Mouse (Mus musculus) limb, embryonic 14.5 days (tissue): ENCODE results near the gene Nudt17. TPM values are rescaled to one million over a fixed set of nuclear protein-coding genes. Genes with fewer than 3 reads are reported as not detected.
A peak's percentile ranks its signal among the peaks of the same experiment; 100 is the strongest.

ENCODE experiments used
- ATAC-seq: fragments of 200-750 bp; cut with Nextera tagmentation; 2 replicates; pipeline ENCODE4 v1.8.0; 2017; ENCODE audit warnings: low read depth, moderate number of reproducible peaks, moderate TSS enrichment; ENCODE audit not compliant: low FRiP score
- DNase-seq: peaks from one replicate; pipeline ENCODE4 v3.0.0-alpha.2; 2015; ENCODE audit warnings: low spot score
- H3K27ac ChIP-seq: fragments of 300-500 bp; sonication (generic); replicated peaks from 2 replicates; pipeline ENCODE4 v1.5.1; 2014; ENCODE audit warnings: low read depth, mild to moderate bottlenecking, low read length, moderate library complexity, mixed read lengths
- H3K27me3 ChIP-seq: fragments of 300-500 bp; sonication (generic); 2 replicates; pipeline ENCODE4 v1.6.1; 2014; ENCODE audit warnings: low read length, mixed read lengths; ENCODE audit not compliant: control insufficient read depth, insufficient read depth
- H3K36me3 ChIP-seq: fragments of 300-500 bp; sonication (generic); 2 replicates; pipeline ENCODE4 v1.6.1; 2014; ENCODE audit warnings: mild to moderate bottlenecking, low read length, moderate library complexity, mixed read lengths; ENCODE audit not compliant: control insufficient read depth, insufficient read depth
- H3K4me1 ChIP-seq: fragments of 300-500 bp; sonication (generic); 2 replicates; pipeline ENCODE4 v1.6.1; 2014; ENCODE audit warnings: antibody characterized with exemption, low read length, mixed read lengths; ENCODE audit not compliant: control insufficient read depth, insufficient read depth
- H3K4me2 ChIP-seq: fragments of 300-500 bp; sonication (generic); replicated peaks from 2 replicates; pipeline ENCODE4 v1.6.1; 2014; ENCODE audit warnings: low read depth, mild to moderate bottlenecking, low read length, moderate library complexity; ENCODE audit not compliant: severe bottlenecking
- H3K4me3 ChIP-seq: fragments of 300-500 bp; sonication (generic); replicated peaks from 2 replicates; pipeline ENCODE4 v1.5.1; 2014; ENCODE audit warnings: low read length
- H3K9ac ChIP-seq: fragments of 300-500 bp; sonication (generic); 2 replicates; pipeline ENCODE4 v1.6.1; 2014; ENCODE audit warnings: mild to moderate bottlenecking, low read depth, low read length, moderate library complexity; ENCODE audit not compliant: severe bottlenecking
- H3K9me3 ChIP-seq: fragments of 300-500 bp; sonication (generic); 2 replicates; pipeline ENCODE4 v1.6.1; 2016; ENCODE audit warnings: low read length; ENCODE audit not compliant: control insufficient read depth
- POLR2A ChIP-seq: fragments of 200-500 bp; IDR thresholded peaks from 2 replicates; pipeline ENCODE4 v1.8.0; 2012; ENCODE audit warnings: inconsistent platforms, mild to moderate bottlenecking, moderate library complexity, borderline replicate concordance; ENCODE audit not compliant: insufficient read depth, insufficient read length; ENCODE audit errors: extremely low read depth
- WGBS: fragments of 180-500 bp; shearing (Covaris S2); extraction: QIAGEN DNeasy Blood & Tissue Kit; methylation state at CpG from one replicate; pipeline ENCODE4 v1.1.7; 2014; 5-methylcytosine and 5-hydroxymethylcytosine counted together
- polyA plus RNA-seq, 2 experiments: library from polyadenylated mRNA; depleted of rRNA in 1 of 2; stranded (reverse) in 1 of 2; unstranded in 1 of 2; fragments of >200 nt; fragmentation: Nextera tagmentation in 1 of 2; extraction: Ambion mirVana in 1 of 2; gene quantifications; 2 replicates each; pipeline versions ENCODE4 v1.2.1 to v1.2.3; 2012 to 2014

Gene Nudt17
- polyA plus RNA-seq, 2 experiments, result 8.3 to 13.5 TPM

DNA sequence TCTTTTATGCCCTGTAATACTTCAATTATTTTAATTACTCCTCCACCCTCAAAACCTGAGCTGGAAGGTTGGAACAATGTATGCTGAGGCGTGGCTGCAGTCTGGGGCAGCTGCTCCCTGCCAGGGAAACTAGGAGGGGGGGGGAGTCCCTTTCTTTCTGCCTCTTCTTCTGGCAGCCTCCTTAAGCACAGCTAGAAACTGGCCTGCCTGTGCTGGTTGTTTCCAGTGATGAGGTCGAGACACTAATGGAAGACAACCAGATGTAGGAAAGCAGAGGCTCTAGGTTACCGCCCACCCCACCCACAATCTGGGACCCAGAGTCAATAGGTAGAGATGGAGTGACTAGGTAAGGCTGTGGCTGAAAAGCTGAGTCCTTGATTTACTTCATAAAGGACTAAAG is 32.7 kb downstream of the Nudt17 start:
- H3K27ac ChIP-seq, result no peak overlapping the region
- no peak for ATAC-seq

DNA sequence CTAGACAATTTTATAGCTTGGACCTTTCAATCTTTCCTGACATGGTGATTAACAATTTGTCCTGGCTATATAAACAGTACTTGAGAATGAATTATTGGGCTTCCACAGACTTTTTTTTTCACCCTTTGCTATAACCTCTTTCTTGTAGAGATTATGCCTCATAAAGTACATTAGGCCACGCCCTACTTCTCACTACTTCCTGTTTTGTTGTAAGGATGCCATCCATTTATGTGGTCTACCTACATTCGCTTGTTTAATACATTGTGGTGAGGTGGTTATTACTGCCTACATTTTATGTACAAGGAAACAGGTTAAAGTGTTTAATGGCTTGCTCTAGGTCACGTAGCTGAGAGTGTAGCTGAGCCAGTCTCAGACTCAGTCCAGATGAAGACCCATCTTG is 33.2 kb downstream of the Nudt17 start:
- H3K4me3 ChIP-seq, result no peak overlapping the region
- WGBS, result 50% methylated on average over 3 of the region's 3 CpGs
- ATAC-seq, result no peak
- no peaks in the 10 kb centered on the region for H3K9me3 ChIP-seq
- H3K9ac ChIP-seq, result no peak overlapping the region
- H3K4me1 ChIP-seq, result peaks cover 10% of the 10 kb centered on the region; the same call in 1 of the 2 replicates
- no peaks in the 10 kb centered on the region for H3K27me3 ChIP-seq
- no peak for DNase-seq
- H3K27ac ChIP-seq, result no peak overlapping the region
- H3K4me2 ChIP-seq, result no peak overlapping the region
- H3K36me3 ChIP-seq, result no peaks in the 10 kb centered on the region
- TF ChIP-seq POLR2A, result no peak

More for the DNA sequence above, 32.7 kb downstream of the Nudt17 start:
- TF ChIP-seq POLR2A, result no peak
- H3K9me3 ChIP-seq, result no peaks in the 10 kb centered on the region
- H3K36me3 ChIP-seq, result no peaks in the 10 kb centered on the region
- no peak overlapping the region for H3K9ac ChIP-seq
- peaks cover 6% of the 10 kb centered on the region; the same call in 1 of the 2 replicates for H3K4me1 ChIP-seq
- H3K27me3 ChIP-seq, result no peaks in the 10 kb centered on the region
- 43% methylated on average over 3 of the region's 3 CpGs for WGBS
- H3K4me3 ChIP-seq, result no peak overlapping the region
- no peak overlapping the region for H3K4me2 ChIP-seq
- DNase-seq, result no peak

DNA sequence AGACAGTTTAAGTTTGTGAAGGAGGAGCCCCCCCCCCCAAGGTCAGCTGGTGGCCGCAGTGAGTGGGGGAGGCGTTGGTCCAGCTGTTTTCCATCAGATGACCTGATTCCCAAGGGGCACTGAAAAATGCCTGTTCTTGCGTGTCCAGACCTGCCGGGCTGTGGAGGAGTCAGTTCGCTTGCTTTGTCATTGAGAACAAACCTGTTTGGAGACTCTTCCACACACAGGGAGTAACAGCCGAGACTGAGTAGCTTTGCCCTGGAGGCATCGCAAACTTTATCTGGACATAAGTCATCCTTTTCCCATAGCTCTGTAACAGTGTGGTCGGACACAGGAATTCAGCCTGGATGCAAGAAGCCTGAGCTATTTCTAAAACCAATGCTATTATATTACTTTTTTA is 33.9 kb downstream of the Nudt17 start:
- no peak overlapping the region for H3K9ac ChIP-seq
- peaks cover 13% of the 10 kb centered on the region for H3K4me1 ChIP-seq
- peak overlapping the region; percentile 56; the same call in 1 of the 2 replicates for H3K27ac ChIP-seq
- H3K27me3 ChIP-seq, result no peaks in the 10 kb centered on the region
- peak; percentile 54; the same call in 1 of the 2 replicates for ATAC-seq
- WGBS, result 12% methylated on average over 8 of the region's 8 CpGs
- H3K4me3 ChIP-seq, result no peak overlapping the region
- no peaks in the 10 kb centered on the region for H3K36me3 ChIP-seq
- peak overlapping the region; percentile 30; the same call in 1 of the 2 replicates for H3K4me2 ChIP-seq
- TF ChIP-seq POLR2A, result no peak
- no peaks in the 10 kb centered on the region for H3K9me3 ChIP-seq
- peak; percentile 46 for DNase-seq

DNA sequence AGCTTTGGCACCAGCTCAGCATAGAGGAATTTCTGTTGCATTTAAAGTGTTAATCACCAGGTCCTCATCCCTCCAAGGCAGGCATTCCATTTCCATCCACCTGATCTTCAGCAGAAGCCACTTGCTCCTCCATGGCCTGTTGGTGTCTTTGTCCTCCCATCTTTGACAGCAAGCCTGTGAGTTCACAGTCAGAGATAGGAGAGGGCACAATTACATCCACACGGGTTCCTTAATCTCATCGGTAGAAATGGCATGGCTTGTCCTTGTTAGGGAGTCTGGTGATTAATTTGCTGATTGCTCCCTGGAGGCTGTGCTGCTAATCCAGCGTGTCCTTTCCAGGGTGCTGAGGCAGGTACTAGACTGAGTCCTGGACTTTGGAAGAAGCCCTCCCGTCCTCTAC is 34.8 kb downstream of the Nudt17 start:
- no peaks in the 10 kb centered on the region for H3K27me3 ChIP-seq
- 73% methylated on average over 4 of the region's 4 CpGs for WGBS
- no peak for TF ChIP-seq POLR2A

DNA sequence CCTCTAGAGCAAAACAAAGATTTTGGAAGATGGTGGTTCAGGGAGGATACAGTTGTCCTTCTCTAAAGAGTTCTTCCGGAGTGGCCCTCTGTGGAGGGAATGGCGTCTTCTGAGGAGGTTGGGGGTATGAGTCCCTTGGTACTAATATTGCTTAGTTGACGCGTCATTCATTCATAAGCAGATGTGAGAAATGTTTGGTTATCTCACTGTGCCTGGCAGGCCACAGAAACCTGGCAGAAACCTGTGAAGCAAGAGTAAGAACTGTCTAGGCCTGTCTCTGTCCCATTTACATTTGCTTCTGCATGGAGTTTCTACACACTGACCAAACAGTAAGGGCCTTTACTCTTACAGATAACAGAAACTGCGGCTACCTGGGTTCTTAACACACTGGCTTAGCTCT is 36.8 kb downstream of the Nudt17 start:
- H3K4me1 ChIP-seq, result peaks cover 14% of the 10 kb centered on the region
- H3K9ac ChIP-seq, result no peak overlapping the region
- H3K4me3 ChIP-seq, result no peak overlapping the region
- no peaks in the 10 kb centered on the region for H3K27me3 ChIP-seq
- no peaks in the 10 kb centered on the region for H3K9me3 ChIP-seq
- no peak overlapping the region for H3K4me2 ChIP-seq
- TF ChIP-seq POLR2A, result no peak
- DNase-seq, result no peak
- no peak for ATAC-seq
- no peaks in the 10 kb centered on the region for H3K36me3 ChIP-seq
- no peak overlapping the region for H3K27ac ChIP-seq
- 92% methylated on average over 5 of the region's 5 CpGs for WGBS

More for the DNA sequence above, 34.8 kb downstream of the Nudt17 start:
- Histone ChIP-seq H3K4me3 (no peak overlapping the region), H3K4me1 (peaks cover 14% of the 10 kb centered on the region), H3K36me3 (no peaks in the 10 kb centered on the region), H3K9me3 (no peaks in the 10 kb centered on the region), H3K4me2 (no peak overlapping the region), H3K27ac (no peak overlapping the region), H3K9ac (no peak overlapping the region)
- ATAC-seq (no peak), DNase-seq (no peak)
